Mouse (Mus musculus) gastrocnemius, adult 18-20 months (tissue): ENCODE measurements at regions not wholly inside any gene's neighbourhood (a gene's known extent, or its start where the extent isn't known, plus 50 kb on each side); places are given as distances from the start of the nearest gene placed in this dataset.

Experiments used
- DNase-seq: peaks from one replicate; pipeline ENCODE4 v3.0.0; 2021; ENCODE audit warnings: low spot score

DNA sequence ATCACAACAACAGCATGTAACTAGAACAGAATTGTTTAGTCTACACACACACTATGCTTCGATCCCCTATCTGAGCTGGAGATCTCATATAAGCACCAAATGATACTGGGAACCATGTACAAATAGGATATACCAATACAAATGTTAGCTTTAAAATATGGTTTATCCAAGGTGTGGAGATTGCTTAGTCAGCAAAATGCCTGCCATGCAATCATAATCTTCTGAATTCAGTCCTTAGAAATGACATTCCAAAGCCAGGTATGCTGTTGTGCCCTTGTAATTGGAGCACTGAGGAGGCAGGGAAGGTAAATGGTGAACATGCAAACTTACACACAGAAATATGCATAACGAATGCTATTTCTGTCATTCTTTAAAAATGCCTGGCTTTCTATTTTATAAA lies 54.0 kb upstream of the Thsd7b start:
- DNase-seq: no peak

GRCm38 (mm10) chr1:129208806-129209205 lies 64.3 kb upstream of the Thsd7b start:
- DNase-seq: no peak

- DNase-seq: no peak
Measured at GRCm38 (mm10) chr1:129208406-129208805, 64.7 kb upstream of the Thsd7b start.

DNA sequence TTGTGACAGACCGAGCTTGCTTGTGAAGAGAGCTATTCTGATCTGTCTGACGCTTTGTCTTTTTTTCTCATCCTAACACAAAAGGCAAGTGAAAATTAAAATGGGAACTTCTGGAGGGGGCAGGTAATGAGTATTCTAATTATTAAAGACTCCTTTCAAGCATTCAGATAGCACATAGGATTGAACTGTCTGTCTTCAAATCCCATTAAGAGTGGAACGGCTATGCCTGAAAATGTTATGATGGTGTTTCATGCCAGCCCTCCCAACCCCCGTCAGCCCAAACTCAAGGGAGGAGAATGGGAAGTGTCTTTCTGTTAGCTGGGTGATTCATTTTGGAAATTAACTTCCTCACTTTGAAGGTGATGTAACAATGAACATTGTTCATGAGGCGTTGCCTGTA lies 65.4 kb upstream of the Thsd7b start:
- DNase-seq: no peak

DNA sequence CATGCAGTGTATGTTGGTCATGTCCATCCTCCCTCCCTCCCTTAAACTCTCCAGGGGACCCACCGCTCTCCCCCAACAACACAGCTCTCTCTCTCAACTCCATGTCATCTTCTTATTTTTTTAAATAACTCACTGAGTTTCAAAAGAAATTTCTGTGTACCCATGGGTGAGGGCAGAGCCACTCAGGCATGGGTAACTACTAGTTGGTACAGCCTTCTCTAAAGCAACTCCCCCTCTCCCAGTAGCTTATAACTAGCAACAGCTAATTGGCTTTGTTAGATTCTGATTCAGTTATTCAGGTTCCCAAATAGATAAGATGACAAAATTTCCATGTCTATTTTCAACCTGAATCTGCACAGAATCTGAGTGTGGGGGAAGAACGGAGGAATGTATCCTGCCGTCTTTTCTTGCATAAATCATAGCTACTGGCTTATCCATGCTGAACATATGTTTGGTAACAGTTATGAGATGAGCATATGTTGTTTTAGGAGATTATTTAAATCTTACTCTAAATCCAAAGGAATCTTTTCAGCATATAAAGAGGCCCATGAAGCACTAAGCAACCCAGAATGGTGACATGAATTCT lies 92.8 kb upstream of the Thsd7b start:
- DNase-seq: no peak

GRCm38 (mm10) chr1:129169936-129170335 lies 103.2 kb upstream of the Thsd7b start:
- DNase-seq: no peak

- no peak for DNase-seq
Measured at GRCm38 (mm10) chr1:129150643-129151042, 122.5 kb upstream of the Thsd7b start.

- DNase-seq: no peak
Measured at GRCm38 (mm10) chr1:129148733-129149388, 124.2 kb upstream of the Thsd7b start.

GRCm38 (mm10) chr1:129146395-129147094 lies 126.6 kb upstream of the Thsd7b start:
- no peak for DNase-seq

- DNase-seq: no peak
Measured at GRCm38 (mm10) chr1:129138783-129139182, 134.3 kb upstream of the Thsd7b start.

- no peak for DNase-seq
Measured at GRCm38 (mm10) chr1:129106961-129107557, 166.0 kb upstream of the Thsd7b start.

GRCm38 (mm10) chr1:129100997-129101396 lies 172.1 kb upstream of the Thsd7b start:
- DNase-seq: peak; percentile 18

DNA sequence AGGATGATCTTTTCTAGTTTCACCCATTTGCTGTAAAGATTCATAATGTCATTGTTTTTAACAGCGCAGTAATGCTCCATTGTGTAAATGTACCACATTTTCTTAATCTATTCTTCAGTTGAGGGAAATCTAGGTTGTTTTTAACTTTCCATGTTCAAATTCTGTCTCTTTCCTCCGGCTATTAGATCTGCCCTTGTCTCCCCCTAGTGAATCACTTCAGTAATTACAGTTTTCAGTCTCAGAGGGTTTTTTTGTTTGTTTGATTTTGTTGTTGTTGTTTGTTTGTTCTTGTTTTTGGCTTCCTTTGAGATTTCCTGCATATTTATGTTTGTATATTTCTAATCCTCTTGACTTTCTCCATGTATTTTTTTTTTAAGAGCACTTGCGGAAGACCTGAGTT lies 194.8 kb upstream of the Thsd7b start:
- DNase-seq: no peak

DNA sequence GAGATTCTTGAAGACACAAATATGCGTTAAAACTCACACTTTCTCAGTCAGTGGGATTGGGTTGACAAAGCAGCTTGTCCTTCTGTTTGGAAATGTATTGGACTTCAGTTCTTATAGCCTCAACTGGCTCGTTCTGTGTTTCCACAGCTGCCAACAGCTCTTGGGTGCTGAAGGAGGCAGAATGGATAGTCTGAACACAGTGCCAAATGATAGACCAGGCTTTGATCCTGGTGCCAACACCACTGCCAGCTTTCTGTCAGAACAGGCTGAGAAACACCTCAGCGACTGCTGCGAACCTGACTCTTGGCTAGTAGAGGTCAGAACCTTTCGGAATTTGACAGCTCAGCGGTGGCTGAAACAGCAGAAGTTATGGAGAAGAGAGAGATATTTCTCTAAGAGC lies 215.9 kb upstream of the Thsd7b start:
- DNase-seq: no peak

- no peak for DNase-seq
Measured at GRCm38 (mm10) chr1:129055252-129055651, 217.8 kb upstream of the Thsd7b start.

DNA sequence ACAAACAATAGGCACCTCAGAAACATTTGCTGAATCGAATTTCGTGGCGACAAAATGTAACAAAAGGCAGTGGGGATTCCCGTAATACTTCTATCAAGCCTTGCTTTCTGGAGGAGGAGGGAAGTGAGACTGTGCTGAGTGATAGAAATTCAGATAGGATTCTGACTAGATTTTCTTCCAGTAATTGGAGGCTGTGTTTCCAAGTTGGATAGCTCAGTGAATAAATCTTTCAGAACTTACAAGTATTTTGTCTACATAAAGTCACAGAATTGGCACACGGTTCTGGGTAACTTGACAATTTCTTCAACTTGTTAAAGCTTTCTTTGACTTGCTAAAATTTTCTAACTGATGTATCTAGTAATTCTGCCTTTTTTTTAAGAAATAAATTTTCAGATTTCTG lies 239.4 kb upstream of the Thsd7b start:
- no peak for DNase-seq

DNA sequence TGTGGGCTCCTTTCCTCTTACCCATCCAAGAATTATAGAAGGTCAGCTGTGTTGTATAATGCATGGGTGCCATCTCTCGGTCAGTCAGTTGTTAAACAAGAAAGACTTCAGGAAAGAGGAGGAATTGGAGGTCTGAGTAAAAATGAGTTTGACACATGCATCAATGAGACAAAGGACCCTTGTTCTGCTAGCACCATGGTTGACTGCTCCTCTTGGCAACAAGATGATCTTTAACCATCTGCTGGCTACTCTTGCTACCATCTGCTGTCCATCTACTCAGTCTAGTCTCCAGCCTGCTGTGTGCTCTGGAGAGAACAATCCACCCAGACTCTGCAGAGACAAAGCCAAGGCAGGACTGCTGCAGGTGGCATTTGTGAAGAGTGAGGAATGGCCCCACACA lies 267.2 kb upstream of the Thsd7b start:
- no peak for DNase-seq

DNA sequence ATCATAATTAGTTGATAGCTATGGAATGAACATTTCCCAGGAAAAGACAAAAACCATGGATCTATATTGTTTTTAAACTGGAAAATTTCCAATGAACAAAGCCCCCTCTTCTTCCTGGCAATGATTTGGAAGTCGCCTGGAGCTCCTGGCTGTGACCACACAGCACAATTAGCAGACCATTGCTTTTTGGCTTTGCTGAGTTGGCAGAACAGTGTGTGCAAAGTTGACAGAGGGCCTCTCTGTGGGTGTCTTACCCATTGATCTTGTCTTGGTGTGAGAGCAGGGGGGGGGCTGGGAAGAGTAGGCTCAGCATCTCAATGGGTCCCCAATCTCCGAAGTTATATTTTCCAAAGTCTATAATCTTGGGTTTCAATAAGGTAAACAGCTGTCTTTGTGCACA lies 270.8 kb upstream of the Thsd7b start:
- no peak for DNase-seq

GRCm38 (mm10) chr1:129001766-129002165 lies 271.3 kb upstream of the Thsd7b start:
- DNase-seq: no peak

GRCm38 (mm10) chr1:128999741-129000517 lies 273.2 kb upstream of the Thsd7b start:
- no peak for DNase-seq

- DNase-seq: no peak
Measured at GRCm38 (mm10) chr1:128994655-128995054, 278.4 kb upstream of the Thsd7b start.

DNA sequence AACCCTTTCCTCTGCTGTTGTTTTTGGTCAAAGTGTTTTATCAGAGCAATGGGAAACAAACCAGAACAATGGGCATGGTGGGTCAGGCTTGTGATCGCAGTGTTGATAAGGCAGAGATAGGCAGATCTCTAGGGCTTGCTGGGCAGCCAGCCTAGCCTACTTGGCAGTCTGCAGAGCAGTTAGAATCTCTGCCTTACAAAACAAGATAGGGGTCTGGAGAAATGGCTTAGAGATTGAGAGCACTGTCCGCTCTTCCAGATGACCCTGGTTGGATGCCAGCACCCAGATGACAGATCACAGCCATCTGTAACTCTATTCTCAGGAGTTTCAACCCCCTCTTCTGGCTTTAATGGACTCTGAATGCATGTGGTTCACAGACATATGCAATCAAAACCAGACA lies 289.7 kb upstream of the Thsd7b start:
- DNase-seq: no peak
